Mouse (Mus musculus) activated CD4-positive, CD25-positive, alpha-beta regulatory T cell, adult 4 months (primary cell): ENCODE data around the gene Atg14. TPM values are rescaled to one million over a fixed set of nuclear protein-coding genes. Genes with fewer than 3 reads are reported as not detected.

Experiments
- ATAC-seq: one replicate; pipeline ENCODE4 v1.8.0; 2017
- polyA plus RNA-seq, 2 experiments: library from polyadenylated mRNA; unstranded; fragments of 100-300 nt; shearing (Covaris generic); gene quantifications; one replicate each; pipeline ENCODE4 v1.2.1; 2017

Atg14 gene
- polyA plus RNA-seq, 2 experiments from 2014 or later: 8.1 to 9.2 TPM

- no peak for ATAC-seq
Observed at GRCm38 (mm10) chr14:47498632-47499031, 71.8 kb downstream of the Atg14 start.

GRCm38 (mm10) chr14:47497166-47497565 is 73.3 kb downstream of the Atg14 start:
- no peak for ATAC-seq

- ATAC-seq: no peak
Observed at GRCm38 (mm10) chr14:47495951-47496350, 74.5 kb downstream of the Atg14 start.

- ATAC-seq: no peak
Observed at GRCm38 (mm10) chr14:47493592-47494361, 76.7 kb downstream of the Atg14 start.

Other genes with a start within 250 kb of the Atg14 start
- 10 to 100 TPM; 43.2 to 70.4 TPM for gene Lgals3, start 202.9 kb downstream of the Atg14 start, polyA plus RNA-seq
- 10 to 100 TPM; 14.7 to 15.5 TPM for gene Dlgap5, start 152.2 kb downstream of the Atg14 start, polyA plus RNA-seq
- gene Fbxo34, start 120.2 kb downstream of the Atg14 start, polyA plus RNA-seq: 10 to 100 TPM in 1 of 2 experiments, 1 to 10 TPM in 1; 8.5 to 10.4 TPM
- gene Ktn1, start 77.8 kb upstream of the Atg14 start, polyA plus RNA-seq: 10 to 100 TPM; 51.3 to 63.1 TPM